Mouse (Mus musculus) lung, adult 2 months (tissue): Measurements from ENCODE around the gene Fmnl3. TPM values are rescaled to one million over a fixed set of nuclear protein-coding genes. Genes with fewer than 3 reads are reported as not detected.

Experiments used
- DNase-seq: peaks from one replicate; pipeline ENCODE4 v3.0.0; 2022
- H3K4me1 ChIP-seq: fragments of 200-500 bp; 2 replicates; pipeline ENCODE4 v1.6.1; 2011; ENCODE audit warnings: low read length; ENCODE audit not compliant: control insufficient read depth, insufficient read depth
- H3K4me3 ChIP-seq: fragments of 200-500 bp; replicated peaks from 2 replicates; pipeline ENCODE3; 2011; ENCODE audit warnings: low read depth, mild to moderate bottlenecking, control low read depth, low read length; ENCODE audit errors: extremely low read depth
- CTCF ChIP-seq: fragments of 200-500 bp; IDR thresholded peaks from 2 replicates; pipeline ENCODE4 v1.5.1; 2011; ENCODE audit warnings: mild to moderate bottlenecking, low read length, control low read depth; ENCODE audit not compliant: insufficient read depth
- POLR2A ChIP-seq: fragments of 200-500 bp; IDR thresholded peaks from 2 replicates; pipeline ENCODE4 v1.6.1; 2011; ENCODE audit warnings: low read depth, mild to moderate bottlenecking, control low read depth, low read length, borderline replicate concordance; ENCODE audit errors: extremely low read depth
- WGBS: fragments of 180-500 bp; shearing (Covaris S2); methylation state at CpG from one replicate; pipeline ENCODE4 v1.1.7; 2018; 5-methylcytosine and 5-hydroxymethylcytosine counted together
- polyA plus RNA-seq: library from polyadenylated mRNA; depleted of rRNA; stranded (reverse); fragments of >200 nt; gene quantifications from 2 replicates; pipeline ENCODE4 v1.2.3, GENCODE M21; 2012

Gene Fmnl3
- polyA plus RNA-seq, 1 experiment, result 58.9 TPM

DNA sequence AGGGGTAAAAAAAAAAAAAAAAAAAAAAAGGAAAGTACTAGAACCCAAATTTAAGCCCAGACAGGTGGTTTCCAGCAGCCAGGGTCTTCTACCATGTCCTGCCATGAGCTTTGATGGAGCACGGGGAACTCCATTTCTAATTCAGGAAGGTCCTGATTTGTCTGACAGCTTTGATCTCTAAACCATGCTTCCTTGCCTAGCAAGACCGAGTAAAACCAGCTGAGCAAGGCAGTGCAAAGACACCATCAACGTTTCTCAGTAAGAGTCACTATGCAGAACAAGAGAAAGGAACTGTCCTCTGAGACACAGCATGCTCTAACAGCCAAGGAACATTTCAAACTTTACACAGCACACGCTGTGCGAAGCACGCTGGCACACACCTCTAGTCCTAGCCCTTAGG is 18.7 kb downstream of the Fmnl3 start:
- peaks cover 17% of the 10 kb centered on the region for H3K4me1 ChIP-seq
- no peak overlapping the region for H3K4me3 ChIP-seq
- TF ChIP-seq POLR2A (no peak), CTCF (no peak)
- 55% methylated on average over 6 of the region's 6 CpGs for WGBS
- DNase-seq, result no peak

DNA sequence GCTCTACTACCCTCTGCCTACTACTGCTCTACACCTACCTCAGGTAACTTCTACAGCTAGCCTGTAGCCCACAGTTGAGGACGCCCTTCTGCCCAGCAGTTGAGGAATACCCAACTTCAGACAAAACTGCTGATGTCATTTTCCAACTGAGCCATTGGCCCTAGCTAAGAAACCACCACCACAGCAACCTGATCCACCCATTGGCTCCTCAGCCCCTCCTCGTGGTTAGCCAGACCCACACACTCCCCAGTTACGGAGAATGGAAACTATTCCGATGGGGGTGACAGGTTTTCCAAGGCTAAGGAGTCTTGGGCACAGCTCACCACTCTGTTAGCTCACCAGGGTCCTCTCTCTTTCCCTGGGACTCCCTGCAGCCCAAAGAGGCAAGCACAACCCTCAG is 25.3 kb downstream of the Fmnl3 start:
- Histone ChIP-seq H3K4me3 (no peak overlapping the region), H3K4me1 (peaks cover 42% of the 10 kb centered on the region)
- 58% methylated on average over 4 of the region's 4 CpGs for whole genome bisulfite sequencing
- DNase-seq, result no peak
- TF ChIP-seq CTCF (no peak), POLR2A (no peak)

DNA sequence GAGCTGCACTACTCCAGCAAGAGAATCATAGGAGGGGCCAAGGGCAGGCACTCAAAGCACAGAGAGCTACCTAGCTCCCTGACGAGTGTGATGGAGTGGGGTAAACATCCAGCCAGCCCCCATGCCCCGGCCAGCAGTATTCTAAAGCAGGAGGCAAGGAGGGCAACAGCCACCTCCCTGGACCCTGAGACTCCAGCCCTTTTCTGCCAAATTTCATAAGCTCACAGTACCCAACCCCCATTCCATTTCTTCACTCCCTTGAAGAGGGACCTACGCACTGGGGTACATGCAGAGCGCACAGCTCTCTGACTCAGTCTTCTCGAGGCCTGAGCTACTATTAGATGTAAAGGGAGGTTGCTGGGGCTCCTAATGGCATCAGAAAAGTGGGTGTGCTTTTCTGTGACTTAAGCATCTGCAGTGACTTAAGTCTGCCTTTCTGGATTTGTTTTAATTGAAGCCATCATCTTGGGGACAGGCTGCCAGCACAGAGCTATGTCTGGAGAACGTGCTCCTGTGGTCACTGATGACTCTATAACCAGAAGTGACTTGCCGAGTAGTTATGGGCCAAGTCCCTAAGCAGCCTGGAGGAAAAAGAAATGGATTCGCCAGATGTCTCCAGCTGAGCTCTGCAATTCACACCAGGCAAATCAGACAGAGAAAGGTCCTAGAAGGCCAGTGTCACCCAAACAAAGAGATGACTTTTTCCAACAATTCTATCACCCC is 26.0 kb downstream of the Fmnl3 start:
- no peak overlapping the region for H3K4me3 ChIP-seq
- WGBS, result 39% methylated on average over 8 of the region's 8 CpGs
- no peak for DNase-seq
- peaks cover 42% of the 10 kb centered on the region for H3K4me1 ChIP-seq
- TF ChIP-seq POLR2A, result no peak
- TF ChIP-seq CTCF, result no peak

DNA sequence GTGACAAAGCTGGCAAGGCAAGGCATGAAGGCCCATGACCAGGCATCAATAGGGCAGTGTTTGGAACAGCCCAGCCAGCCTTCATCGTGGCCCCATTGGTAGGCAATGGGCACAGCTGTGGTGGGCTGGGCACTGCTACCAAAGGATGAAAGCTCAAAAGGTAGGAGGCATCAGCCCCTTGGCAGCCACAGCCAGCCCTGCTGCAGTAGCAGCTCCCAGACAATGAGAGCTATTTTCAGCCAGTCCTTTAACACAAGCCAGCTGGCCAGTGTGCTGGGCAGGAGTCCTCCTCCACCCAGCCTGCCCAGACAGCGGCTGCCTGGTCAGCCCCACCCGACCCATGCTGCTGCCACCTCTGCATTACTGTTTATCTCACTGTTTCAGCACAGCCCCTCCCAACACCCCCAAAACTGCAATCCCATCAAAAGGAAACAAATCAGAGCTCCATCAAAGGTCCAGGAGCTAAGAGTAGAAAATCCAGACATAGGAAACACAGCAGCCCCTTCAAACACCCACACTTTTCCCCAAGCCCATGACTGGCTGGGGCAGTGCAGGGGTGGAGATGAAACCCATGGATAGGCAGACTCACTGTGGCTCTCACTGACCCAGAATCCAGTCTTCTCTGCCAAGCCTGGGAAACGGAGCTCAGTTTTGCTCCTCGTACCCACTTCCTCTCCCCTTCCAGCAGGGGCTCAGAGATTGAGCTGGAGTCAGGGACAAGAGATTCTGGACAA is 26.7 kb downstream of the Fmnl3 start:
- TF ChIP-seq CTCF, result no peak
- TF ChIP-seq POLR2A, result no peak
- Histone ChIP-seq H3K4me1 (peaks cover 39% of the 10 kb centered on the region), H3K4me3 (no peak overlapping the region)
- DNase-seq, result no peak
- WGBS, result 14% methylated on average over 5 of the region's 5 CpGs

DNA sequence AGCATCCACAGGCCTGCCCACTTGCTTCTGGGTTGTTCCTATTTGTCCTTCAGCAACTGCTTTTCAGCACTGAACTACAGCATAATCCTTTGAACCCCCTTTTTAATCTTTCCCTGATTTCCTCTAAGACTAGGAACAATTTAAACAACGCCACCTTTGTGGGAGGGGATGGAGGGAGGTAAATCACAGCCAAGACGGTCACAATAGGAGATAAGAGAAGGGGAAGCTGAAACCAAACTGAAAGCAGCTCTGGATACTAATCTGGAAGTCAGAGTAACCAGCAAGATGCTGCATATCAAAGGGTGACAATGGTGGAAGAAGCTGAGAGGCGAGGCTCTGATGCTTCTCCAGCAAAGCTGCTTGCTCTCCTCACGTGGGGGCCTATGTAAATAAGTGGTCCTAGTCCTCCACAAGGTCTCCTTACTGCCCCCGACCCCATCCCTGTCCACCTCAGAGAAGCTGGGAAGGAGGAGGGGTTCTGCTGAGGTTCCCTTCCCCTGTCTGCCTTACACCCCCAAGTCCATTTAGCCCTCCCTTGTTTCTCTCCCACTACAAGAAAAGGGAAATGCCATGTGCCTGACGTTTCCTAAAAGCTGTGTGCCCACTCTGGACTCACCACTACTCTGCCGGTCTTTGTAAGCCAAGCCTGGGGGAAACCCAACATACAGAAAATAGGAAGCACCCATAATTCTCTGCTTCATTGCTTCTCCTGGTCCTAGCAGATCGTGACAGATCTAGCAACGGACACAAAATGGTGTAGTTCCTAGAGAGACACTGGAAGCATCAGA is 27.9 kb downstream of the Fmnl3 start:
- WGBS, result 38% methylated on average over 9 of the region's 9 CpGs
- no peak overlapping the region for H3K4me3 ChIP-seq
- DNase-seq, result no peak
- peaks cover 39% of the 10 kb centered on the region for H3K4me1 ChIP-seq
- TF ChIP-seq CTCF (no peak), POLR2A (no peak)

DNA sequence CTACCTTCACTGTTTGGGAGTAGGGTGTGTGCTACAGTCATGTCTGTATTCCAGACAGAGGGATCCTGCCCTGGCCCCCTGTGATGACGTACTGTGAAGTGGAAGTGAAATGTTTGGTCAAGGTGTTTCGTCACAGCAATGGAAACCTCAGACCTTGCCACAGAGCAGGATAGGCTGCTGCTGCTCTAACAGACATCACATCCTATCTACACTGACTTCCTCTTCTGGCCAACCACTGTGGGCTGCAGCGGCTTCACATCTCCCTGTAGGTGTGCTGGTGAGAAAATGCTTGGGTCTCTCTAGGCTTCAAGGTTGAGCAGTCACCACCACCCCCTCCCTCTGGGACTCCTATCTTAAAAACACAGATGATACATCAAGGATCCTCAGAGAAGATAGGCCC is 29.2 kb downstream of the Fmnl3 start:
- Histone ChIP-seq H3K4me1 (peaks cover 42% of the 10 kb centered on the region), H3K4me3 (no peak overlapping the region)
- WGBS, result 41% methylated on average over 3 of the region's 3 CpGs
- no peak for DNase-seq
- TF ChIP-seq CTCF (no peak), POLR2A (no peak)

DNA sequence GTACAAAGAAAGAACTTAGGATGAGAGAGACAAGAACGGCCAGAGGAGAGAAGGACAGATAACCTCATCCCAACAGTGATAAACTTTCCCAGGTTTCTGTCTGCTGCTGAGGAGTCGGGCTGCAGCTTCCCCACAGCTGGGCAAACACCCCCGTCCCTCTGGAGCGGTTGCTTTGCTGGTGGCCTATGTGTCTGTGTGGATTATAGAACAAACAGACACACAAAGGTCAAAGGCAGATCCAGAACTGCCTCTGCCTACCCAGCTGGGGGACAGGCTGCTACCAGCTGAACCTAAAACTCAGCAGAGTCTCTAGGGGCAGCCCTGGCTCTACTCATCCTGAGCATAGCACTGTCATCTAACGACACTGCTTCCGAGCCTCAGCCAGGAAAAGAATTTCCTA is 30.6 kb downstream of the Fmnl3 start:
- no peak for DNase-seq
- TF ChIP-seq CTCF (no peak), POLR2A (no peak)
- WGBS, result 38% methylated on average over 6 of the region's 6 CpGs
- Histone ChIP-seq H3K4me3 (no peak overlapping the region), H3K4me1 (peaks cover 47% of the 10 kb centered on the region)

DNA sequence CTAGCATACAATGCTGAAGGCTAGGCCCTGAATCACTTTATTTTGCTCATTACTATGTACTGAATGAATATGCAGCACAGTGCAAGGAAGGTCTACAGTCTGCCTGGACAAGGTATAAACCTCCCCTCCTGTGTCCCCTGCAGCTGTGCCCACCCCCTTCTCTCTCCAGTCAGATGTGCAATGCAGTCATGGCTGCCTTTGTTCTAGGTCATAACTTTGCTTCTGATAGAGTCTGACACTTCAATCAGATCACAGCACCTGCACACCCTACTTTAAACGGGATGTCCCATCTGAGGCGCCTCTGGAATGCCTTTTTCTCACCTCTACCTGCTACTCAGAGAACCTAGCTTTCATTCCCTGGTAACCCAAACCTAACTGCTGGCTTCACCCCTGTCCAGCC is 31.4 kb downstream of the Fmnl3 start:
- DNase-seq, result no peak
- no peak overlapping the region for H3K4me3 ChIP-seq
- H3K4me1 ChIP-seq, result peaks cover 51% of the 10 kb centered on the region
- no peak for TF ChIP-seq POLR2A
- no peak for TF ChIP-seq CTCF
- 64% methylated on average over 2 of the region's 2 CpGs for WGBS

DNA sequence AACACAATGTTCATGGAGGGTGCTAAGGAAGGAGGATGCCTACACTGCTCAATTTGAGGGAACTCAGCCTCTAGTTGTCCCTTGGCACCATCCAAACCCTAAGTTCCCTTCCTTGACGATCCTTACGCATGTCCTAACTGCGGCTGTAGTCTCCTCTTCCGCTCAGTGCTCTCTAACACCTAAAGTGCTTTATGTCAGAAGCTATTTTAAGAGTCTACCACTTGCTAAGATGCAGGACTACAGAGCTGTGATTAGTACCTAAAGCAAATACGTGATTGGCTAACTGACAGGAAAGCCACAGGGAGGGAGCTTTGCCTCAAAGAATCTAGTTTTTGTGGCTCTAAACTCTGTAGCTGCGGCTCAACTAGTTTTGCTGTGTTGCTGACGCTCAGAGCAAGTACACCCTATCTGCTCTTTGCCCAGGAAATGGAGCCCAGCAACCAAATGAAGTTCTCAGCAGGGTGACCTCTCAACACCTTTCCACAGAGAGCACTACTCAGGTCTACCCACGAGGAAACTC is 34.4 kb downstream of the Fmnl3 start:
- Histone ChIP-seq H3K4me1 (peaks cover 45% of the 10 kb centered on the region), H3K4me3 (no peak overlapping the region)
- 34% methylated on average over 8 of the region's 8 CpGs for WGBS
- no peak for DNase-seq
- TF ChIP-seq CTCF (no peak), POLR2A (no peak)
